Mouse (Mus musculus) left cerebral cortex, postnatal 25 days (tissue): Measurements from ENCODE around the gene Tns1. TPM values are rescaled to one million over a fixed set of nuclear protein-coding genes. Genes with fewer than 3 reads are reported as not detected.

Experiments
- DNase-seq, 2 experiments: peaks; one replicate each; pipeline ENCODE4 v3.0.0; 2022; ENCODE audit warnings: low spot score in 2 of 2, mixed read lengths in 1 of 2
- intact Hi-C: fragments of 180-260 bp; cut with DNase I; formaldehyde crosslinking; loops from one replicate; pipeline ENCODE4 v1.15.1; 2025
- total RNA-seq, 2 experiments: library from RNA; stranded (reverse); gene quantifications; 2 replicates each; pipeline ENCODE4 v1.2.3; 2021

Gene Tns1
- total RNA-seq, 2 experiments from 2014 or later, result 35.1 to 40.3 TPM

GRCm38 (mm10) chr1:74069085-74069835 is 55.0 kb downstream of the Tns1 start:
- DNase-seq, result no peak
- intact Hi-C loops, result no loop called here

GRCm38 (mm10) chr1:74068366-74069084 is 55.7 kb downstream of the Tns1 start:
- intact Hi-C loops, result no loop called here
- no peak for DNase-seq

DNA sequence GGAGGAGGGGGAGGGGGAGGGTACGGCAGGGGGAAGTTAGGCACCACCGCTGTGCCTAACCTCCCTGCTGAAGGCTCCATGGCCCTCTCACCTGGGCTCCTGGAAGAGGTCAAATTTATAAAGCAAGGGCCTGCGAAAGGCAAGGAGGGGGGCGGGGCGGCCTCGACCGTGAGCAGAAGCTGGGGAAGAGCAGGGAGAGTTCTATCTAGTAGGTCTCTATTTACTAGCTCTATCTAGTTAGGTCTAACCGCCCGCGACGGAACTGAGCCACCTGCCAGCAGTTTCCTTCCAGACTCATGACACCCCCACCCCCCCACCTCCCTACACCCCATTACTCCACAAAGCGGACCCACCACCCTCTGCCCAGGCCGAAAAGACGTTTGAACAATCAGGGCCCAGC is 56.4 kb downstream of the Tns1 start:
- intact Hi-C loops, result no loop called here
- no peak for DNase-seq

DNA sequence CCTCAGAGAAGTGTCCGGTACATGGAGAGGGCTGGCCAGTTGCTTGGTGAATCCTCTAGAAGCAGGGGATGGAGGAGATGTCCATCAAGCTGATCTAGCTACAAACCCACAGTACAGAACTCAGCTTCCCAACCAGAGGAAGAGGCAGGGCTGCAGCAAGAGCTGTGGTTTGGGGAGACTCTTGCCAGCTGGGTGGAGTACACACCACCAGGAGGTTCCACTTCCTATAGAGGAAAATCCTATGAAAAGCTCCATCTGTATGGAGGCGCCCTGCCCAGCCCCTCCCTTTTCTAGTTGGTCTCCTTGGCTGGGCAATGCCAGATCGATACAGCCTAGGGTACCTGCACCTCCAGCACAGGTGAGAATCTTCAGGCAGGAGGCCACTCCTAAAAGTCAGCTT is 57.7 kb downstream of the Tns1 start:
- intact Hi-C loops, result no loop called here
- DNase-seq, result no peak

- DNase-seq, result no peak
- intact Hi-C loops, result no loop called here
Measured at GRCm38 (mm10) chr1:74066061-74066460, 58.2 kb downstream of the Tns1 start.

DNA sequence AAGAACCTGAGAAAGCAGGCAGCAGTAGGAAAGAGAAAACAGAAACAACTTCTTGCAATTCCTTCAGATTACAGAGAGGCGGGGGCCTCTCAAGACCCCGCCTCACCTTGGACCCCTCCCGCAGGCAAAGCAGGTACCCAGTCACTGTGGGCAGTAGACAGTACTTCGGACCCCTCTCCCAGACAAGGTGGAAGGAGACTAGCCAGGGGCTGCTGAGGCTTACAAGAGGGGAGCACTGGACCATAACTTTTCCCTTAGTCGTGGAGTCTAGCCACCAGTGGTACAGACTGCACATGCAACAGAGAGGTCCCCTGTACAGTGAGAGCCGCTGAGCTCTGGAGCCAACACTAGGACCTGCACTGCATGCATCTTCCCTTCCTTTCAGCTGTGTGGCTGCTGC is 64.2 kb downstream of the Tns1 start:
- intact Hi-C loops, result no loop called here
- no peak for DNase-seq

- DNase-seq, result no peak
Measured at GRCm38 (mm10) chr1:74059552-74059951, 64.7 kb downstream of the Tns1 start.

DNA sequence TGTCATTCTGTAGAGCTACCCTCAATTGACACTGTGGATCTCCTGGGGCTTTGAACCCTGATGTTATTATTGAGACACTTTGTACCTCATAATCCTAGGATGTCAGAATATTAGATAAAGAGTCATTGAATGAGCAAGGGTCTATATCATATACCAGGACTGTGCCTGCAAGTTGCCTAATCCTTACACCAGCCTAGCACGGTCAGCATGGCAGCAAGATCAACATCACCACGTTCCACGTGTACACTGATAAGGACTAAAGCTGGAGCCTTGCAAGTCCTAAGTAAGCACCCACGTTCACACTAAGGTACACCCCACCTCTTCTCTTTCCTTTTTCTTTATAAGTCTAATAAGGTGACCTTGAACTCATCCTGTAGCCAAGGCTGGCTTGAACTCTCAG is 65.5 kb downstream of the Tns1 start:
- DNase-seq, result no peak
- intact Hi-C loops, result no loop called here

More at GRCm38 (mm10) chr1:74059552-74059951, 64.7 kb downstream of the Tns1 start:
- intact Hi-C loops, result no loop called here

- no peak for DNase-seq
- intact Hi-C loops, result no loop called here
Measured at GRCm38 (mm10) chr1:74058309-74058708, 65.9 kb downstream of the Tns1 start.

GRCm38 (mm10) chr1:74057501-74057900 is 66.7 kb downstream of the Tns1 start:
- DNase-seq, result no peak
- intact Hi-C loops, result no loop called here

DNA sequence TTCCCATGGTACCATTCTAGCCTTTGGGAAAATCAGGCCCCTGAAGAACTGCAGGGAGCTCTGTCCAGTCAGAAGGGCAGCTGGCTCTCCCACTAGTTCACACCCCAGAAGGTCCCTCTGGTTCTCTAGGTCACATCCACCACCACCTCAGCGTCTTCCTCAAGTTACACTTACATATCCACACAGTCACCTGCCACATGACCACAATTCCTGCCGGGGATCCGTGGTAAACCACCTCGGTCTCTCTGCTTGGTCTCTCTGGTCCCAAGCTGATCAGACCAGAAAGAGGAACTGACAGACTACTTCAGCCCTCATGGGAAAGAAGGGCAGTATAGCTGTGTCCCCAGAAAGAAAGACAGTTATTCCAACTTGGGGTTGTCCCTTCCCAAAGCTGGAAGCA is 68.7 kb downstream of the Tns1 start:
- no peak for DNase-seq
- intact Hi-C loops, result no loop called here

DNA sequence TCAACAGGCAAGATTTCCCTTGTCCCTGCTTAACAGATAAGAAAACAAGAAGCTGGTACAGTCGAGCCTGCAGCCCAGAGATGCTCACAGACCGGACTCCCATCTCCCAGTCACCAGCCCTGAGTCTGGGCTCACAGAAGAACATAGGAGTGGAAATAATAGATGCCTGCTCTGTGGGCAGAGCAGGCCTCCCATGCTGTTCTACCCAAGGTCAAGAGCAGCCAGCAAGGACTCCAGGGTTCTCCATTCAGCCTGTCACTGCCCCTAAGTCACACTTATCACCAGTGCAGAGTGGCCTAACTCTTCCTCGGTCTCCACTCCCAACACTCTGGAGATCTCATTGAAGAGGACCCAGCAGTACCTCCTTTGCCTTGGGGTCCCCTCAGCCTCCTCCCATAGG is 69.8 kb downstream of the Tns1 start:
- intact Hi-C loops, result no loop called here
- DNase-seq, result no peak

GRCm38 (mm10) chr1:74054007-74054406 is 70.2 kb downstream of the Tns1 start:
- intact Hi-C loops, result no loop called here
- DNase-seq, result no peak

- DNase-seq, result no peak
- intact Hi-C loops, result no loop called here
Measured at GRCm38 (mm10) chr1:74053068-74053467, 71.2 kb downstream of the Tns1 start.

DNA sequence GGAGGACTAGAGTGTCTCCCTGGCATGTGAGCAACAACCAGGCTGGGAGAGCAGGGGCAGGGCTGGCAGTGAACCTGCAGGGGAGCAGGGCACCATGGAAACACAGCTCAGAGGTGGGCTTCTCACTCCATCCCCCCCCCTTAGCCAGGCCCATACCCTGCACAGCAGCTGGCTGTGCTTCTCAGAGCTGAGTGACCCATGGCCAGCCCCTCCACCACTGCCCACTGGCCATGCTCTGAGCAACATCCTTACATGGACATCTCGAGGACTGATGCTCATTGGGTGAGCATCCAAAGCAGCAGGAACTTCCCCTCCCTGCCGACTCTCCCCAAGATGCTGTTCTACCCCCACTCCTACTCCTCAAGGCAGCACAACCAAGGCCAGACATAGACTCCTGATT is 72.9 kb downstream of the Tns1 start:
- intact Hi-C loops, result no loop called here
- DNase-seq, result no peak

DNA sequence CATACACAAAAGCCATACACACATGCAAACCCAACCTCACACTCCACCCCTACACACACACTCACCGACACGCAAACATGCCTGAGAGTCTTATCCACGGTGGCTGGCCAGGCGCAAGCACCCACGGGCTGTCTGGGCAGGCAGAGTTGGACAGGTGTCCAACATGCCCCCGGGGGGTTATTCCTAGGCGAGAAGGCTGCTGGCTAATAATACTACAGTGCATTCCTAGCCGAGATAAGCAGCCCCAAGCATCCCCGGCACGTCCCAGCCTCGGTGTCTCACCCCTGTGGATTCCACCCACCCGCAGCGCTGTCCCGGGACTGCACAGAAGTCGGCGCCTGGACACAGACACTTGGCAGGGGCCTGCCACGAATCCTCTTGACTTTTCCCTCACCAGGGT is 74.8 kb downstream of the Tns1 start:
- intact Hi-C loops, result no loop called here
- no peak for DNase-seq

DNA sequence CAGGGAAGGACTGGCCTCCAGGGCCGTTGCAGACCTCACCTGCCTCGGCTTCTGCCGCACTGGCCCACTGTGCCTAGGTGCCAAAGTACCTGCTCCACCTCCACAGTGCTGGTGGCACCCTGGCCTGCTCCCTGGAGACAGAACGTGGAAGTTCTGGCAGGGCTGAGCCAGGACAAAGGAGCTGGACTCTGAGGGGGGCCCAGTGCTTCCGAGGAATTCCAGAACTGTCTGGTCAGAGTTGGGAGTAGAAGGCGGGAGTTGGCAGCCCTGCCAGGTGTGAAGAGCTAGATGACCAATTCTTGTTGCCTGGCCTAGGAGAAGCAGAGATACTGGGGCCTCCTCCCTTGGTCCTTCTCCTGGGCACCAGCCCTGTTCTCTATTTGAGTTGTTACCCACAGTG is 76.5 kb downstream of the Tns1 start:
- no peak for DNase-seq
- intact Hi-C loops, result no loop called here

DNA sequence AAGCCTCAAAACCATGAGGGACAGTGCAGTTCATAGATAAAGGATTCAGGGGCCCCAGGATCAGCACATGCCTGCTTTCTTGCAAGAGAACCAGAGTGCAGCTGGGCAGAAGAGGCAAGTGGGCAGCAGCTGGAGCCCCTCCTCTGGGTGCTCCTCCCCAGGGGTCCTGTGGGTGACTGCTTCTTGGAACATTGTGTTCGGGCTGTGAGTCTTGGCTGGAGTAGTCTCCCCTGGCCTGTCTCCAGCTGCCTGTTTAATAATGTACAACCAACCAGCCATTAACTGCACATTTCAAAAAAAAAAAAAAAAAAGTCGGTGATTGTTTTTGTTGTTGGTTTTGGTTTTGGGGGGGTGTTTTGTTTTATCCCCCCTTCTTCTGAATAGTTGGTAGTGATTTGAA is 76.9 kb downstream of the Tns1 start:
- no peak for DNase-seq
- intact Hi-C loops, result no loop called here

DNA sequence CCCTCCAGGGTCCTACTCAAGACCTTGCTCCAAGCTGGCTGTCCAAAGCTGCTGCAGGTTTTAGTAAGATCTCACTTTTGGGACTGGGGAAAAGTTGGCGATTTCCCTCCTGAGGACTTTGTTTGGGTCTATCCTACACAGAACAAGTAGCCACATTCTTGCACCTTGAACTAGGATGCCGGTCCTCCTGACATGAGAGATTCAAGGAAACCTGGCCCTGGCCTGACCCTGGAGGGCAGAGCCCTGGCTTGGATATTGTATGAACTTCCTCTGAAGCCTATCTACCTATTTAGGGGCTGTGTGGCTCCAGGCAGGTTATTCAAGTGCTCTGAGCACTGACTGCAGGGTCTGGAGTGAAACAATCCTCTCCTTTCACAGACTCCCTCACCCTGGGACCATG is 79.2 kb downstream of the Tns1 start:
- intact Hi-C loops, result no loop called here
- DNase-seq, result no peak

- intact Hi-C loops, result no loop called here
- no peak for DNase-seq
Measured at GRCm38 (mm10) chr1:74044421-74044820, 79.8 kb downstream of the Tns1 start.

DNA sequence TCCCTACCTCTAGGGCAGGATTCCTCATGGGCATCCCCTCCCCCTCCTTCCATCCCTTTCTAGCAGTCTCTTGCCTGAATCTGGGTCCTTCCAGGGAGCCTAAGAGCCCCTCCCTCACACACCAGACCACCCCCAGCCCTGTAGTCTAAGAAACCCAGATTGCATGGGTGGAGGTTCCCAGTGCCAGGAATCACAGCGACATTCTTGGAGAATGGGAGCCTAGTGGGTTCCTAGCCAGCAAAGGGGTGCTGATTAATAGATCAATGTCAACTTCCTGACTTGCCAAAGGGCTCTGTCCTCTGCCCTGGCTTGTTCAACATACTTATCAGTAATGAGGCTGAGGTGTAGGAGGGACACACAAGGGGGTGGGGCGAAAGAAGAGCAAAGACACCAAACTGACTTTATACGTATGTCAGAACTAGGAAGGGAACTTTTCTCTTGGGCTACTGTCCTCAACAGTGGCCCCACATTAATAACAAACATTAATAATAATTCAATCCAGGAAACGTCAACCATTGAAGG is 80.6 kb downstream of the Tns1 start:
- intact Hi-C loops, result no loop called here
- DNase-seq, result no peak
